Mouse (Mus musculus) gastrocnemius, postnatal 14 days (tissue): ENCODE data around the gene Zc3hc1. TPM values are rescaled to one million over a fixed set of nuclear protein-coding genes. Genes with fewer than 3 reads are reported as not detected.

Experiments used
- DNase-seq: peaks from one replicate; pipeline ENCODE4 v3.0.0; 2021; ENCODE audit warnings: mixed read lengths
- intact Hi-C: fragments of 180-260 bp; cut with DNase I; formaldehyde crosslinking; loops from one replicate; pipeline ENCODE4 v1.15.1; 2025; ENCODE audit warnings: low total_unique reads
- total RNA-seq, 2 experiments: library from RNA; stranded (reverse); gene quantifications; 2 replicates each; pipeline ENCODE4 v1.2.3; 2021

The Zc3hc1 gene
- total RNA-seq, 2 experiments from 2014 or later = 12.3 to 15.7 TPM

GRCm38 (mm10) chr6:30336912-30337311 is 53.9 kb downstream of the Zc3hc1 start:
- intact Hi-C loops = no loop called here
- peak; percentile 67 for DNase-seq

- intact Hi-C loops = no loop called here
- no peak for DNase-seq
These were observed 58.6 kb downstream of the Zc3hc1 start for GRCm38 (mm10) chr6:30332262-30332661.

GRCm38 (mm10) chr6:30330706-30331105 is 60.1 kb downstream of the Zc3hc1 start:
- intact Hi-C loops = no loop called here
- no peak for DNase-seq

- intact Hi-C loops = no loop called here
- no peak for DNase-seq
These were observed 64.8 kb downstream of the Zc3hc1 start for GRCm38 (mm10) chr6:30325932-30326501.

- DNase-seq = no peak
- intact Hi-C loops = no loop called here
These were observed 69.8 kb downstream of the Zc3hc1 start for GRCm38 (mm10) chr6:30321002-30321401.

GRCm38 (mm10) chr6:30319216-30319615 is 71.6 kb downstream of the Zc3hc1 start:
- no peak for DNase-seq
- intact Hi-C loops = no loop called here

Other genes starting within 250 kb of the Zc3hc1 start
- 10 to 100 TPM; 55.3 to 58.6 TPM for gene Ube2h, start 86.5 kb downstream of the Zc3hc1 start, total RNA-seq
- gene Klhdc10, start 10.8 kb upstream of the Zc3hc1 start, total RNA-seq = 10 to 100 TPM; 45.0 to 50.2 TPM
- 1 to 10 TPM; 7.9 to 8.3 TPM for gene Tmem209, start 118.8 kb upstream of the Zc3hc1 start, total RNA-seq
- under 1 TPM; 0.14 to 0.29 TPM for gene Ssmem1, start 118.8 kb upstream of the Zc3hc1 start, total RNA-seq
- gene Cpa2, start 150.6 kb upstream of the Zc3hc1 start, total RNA-seq = 1 to 10 TPM in 1 of 2 experiments, not detected in 1; 1.3 TPM
- gene Cpa4, start 177.3 kb upstream of the Zc3hc1 start, total RNA-seq = under 1 TPM; 0.13 to 0.25 TPM
- gene Cpa5, start 220.0 kb upstream of the Zc3hc1 start, total RNA-seq = under 1 TPM; 0.31 to 0.43 TPM
- gene Cpa1, start 248.2 kb upstream of the Zc3hc1 start, total RNA-seq = not detected